Mouse (Mus musculus) A20 (cell line): ENCODE results near the gene Mpv17.
A peak's percentile ranks its signal among the peaks of the same experiment; 100 is the strongest.

ENCODE experiments used
- DNase-seq: peaks from one replicate; pipeline ENCODE4 v3.0.0-alpha.2; 2011; ENCODE audit warnings: low read depth, low spot score

Gene Mpv17

DNA sequence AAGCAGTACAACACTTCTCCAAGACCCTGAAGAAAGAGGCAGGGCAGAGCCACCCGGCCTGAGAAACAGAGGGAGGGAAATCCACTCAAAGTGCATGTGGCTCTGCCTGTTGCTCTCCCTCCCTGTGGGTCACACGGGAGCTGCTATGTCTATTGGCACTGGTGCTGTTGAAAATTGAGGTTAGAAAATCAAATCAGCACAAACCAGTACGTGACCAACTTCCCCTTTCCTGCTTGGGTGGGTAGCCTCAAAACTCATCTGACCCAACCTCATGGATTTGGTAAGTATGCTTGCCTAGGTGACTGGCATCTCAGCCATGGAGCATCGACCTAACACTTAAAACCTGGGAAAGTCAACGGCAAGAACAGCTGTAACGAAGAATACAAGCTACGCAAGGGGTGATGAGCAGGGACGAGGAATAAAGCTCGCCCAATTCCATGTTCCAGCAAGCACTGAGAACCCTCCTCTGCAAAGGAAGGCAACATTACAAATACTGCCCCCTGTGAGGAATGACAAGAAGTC, 48.2 kb downstream of the Mpv17 start, which contains the start of gene Dnajc5g:
Dnajc5g (plus strand) TSS at position 472 of the 522 bp plus-strand sequence.
- DNase-seq = no peak

DNA sequence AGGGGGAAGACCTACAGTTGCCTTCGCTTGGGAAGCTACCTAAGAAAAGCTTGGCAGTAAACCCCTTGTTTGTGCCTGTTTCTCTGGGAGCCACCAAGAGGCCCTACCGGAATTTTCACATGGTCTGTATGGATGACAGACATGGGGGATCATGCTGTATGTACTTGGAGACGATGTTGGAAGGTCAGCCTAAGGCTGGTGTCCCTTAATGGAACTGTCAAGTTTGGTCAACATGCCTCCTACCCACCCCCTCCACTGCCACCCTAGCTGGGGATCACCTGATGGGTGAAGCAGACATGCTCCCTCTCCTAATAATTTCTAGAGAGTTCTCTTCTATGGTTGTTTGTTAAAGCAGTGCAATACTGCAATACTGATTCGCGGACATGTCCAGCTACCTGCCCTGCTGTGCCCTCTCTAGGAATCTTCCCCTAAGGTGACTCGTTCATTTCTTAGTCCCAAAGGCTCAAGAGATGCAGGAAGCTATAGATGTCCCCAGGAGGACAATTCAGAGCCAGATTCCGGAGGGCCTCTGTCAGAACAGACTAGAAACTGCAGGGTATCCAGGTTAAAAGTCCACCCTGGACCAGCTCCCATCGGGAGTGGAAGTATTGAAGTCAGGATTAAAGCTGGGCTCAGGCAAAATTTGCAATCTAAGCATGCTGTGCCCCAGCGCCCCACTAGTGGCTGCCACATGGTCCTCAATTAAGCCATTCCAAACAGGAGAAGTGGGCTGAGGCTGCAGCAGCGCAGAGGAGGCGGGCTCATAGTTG, 58.2 kb downstream of the Mpv17 start:
- no peak for DNase-seq

DNA sequence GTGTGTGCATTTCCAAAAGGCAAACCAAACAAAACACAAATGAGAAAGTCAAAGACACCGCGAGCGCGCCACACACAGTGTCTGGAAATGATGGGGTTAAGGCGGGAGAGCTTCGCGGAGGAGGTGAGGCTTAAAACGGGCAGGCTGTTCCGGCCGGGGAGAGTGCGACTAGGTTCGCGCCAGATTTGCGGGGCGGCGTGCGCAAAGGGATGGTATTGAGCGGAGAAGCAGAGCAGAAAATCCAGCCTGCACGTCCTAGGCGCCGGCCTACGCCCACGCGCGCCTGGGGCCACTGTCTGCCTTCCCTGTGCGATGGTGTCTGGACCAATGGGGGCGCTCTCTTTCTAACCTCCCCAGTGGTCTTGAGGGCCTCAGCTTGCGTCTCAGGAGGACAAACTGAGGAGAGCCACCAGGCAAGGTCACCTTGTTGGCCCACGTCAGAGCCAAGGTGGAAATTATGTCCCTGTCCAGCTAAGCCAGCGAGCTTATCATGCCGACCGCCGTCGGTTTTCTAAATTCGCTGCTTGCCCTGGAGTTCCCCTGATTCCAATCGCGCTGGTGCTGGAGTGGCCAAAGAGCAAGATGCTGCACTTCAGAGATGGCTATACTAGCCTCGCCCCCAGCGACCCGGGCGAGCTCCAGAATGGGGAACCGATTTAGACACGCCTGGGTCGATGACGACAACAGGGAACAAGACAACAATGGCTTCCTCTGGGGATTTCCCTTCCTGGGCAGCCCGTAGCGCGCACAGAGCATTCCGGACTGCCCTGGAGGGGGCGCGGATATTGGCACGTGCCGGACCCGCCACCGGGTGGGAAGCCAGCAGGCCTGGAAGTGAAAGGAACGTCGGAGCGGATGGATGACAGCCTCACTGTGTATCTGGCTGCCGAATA, 59.0 kb downstream of the Mpv17 start:
- peak; percentile 29 for DNase-seq

DNA sequence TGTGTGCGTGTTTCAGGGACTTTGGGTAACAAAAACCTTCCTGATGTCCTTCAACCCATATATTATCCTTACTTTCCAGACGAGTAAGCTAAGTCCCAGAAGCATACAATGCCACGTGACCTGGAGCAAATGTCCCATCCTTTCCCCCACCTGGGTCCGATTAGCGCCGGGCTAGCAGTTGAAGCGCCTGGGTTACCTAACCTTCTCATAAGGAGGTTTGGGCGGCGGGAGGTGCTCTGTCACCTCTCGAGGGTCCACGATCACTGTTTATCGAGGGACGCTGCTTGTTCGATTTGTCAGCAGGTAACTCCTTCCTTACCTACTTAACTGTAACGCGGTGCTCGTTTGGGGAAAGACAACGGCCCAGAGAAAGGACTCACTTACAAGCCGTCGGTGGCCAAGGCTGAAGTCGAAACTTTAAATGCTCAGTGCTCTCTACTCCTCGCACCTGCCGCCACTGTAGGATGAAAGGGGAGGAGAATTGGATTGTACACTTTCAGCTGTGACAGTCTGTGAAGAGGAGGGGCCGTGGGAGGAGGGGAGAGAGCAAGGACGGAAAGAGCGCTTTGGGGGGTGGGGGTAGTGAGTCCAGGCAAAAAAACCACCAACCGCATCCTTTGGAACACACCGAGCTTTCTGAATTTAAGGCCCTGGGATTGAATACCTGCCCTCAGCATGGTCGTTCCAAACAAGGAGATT, 59.8 kb downstream of the Mpv17 start:
- no peak for DNase-seq

DNA sequence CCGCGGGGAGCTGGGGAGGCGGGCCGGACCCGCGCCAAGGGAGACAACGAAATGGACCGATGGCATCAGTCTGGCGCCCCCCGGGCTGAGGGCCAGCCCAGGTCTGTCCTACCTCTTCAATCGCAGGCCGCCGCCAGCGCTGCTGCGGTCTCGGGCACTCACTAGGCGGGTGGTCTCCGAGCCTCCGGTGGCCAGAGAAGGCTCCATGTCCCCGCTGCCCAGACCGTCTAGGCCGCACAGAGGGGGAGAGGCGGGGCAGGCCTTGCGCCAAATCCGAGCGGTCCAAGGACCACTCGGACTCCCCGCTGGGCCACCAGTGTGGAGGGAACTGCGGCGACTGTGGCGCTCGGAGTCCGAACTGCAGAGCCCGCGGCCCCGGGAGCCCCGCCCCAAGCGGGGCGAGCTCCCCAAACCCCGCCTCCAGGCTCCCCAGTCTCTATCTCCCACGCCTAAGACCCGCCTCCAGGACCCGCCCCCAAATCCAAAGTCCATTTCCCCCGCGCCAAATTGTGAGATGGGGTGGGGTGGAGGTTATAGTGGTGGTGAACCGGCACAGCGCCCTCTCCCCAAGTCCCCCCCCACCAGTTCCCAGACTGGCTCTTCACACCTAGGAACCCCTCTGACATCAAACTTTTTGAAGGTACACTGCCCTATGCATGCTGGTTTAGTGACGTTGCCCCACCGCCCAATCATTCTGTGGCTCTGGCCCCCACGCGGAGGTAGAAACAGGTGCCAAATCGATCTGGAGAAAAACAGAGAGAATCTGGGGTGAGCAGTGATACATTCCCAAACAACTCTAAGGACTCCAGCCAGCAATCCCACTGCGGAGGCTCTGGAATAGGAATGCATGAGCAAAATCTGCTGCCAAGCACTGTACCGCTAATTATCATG, 60.7 kb downstream of the Mpv17 start:
- DNase-seq = no peak

DNA sequence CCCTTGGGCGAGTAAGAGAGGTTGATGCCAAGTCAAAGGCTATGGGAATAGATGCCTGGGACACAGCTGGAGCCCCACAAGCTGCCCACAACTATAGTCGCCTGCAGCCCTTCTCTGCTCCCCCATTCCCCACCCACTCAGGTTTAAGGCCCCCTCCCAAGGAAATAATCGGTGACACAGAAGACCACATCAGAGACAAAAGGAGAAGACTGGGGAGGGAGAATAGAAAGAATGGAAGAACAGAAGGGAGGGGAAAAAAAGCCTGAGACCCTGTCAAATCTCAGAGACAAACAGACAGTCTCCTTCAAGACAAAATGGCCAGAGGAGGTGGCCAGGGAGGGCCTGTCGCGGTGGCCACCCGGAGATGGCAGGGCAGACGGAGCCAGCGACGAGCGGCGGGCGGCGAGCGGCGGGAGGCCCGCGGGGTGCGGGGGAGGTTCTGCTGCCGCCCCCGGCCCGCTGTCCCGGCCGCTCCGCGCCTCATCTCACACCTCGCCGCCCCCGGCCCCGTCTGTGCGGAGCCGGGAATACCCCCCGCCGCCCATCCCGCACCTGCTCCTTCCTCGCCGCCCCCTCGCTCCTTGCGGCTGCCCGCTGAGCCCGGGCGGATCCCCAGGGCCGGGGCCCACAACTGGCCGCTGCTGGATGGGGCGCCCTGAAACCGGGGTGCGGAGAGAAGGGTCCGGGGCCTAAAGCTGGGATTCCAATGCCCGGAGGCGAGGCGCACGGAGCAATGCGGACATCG, 61.6 kb downstream of the Mpv17 start:
- no peak for DNase-seq
